Comparison of ENCODE assay signal across 1 mouse cellular context in genomic region chr14:106763089-106763605, GRCm38 (mm10).
TF ChIP-seq lines count a peak whose summit lies in the region.

No protein-coding gene starts in this region.

TF ChIP-seq in MEL, 35 proteins besides CTCF, POLR2A, EP300 and RAD21 (continued from another document):
- TF ChIP-seq MYB (IDR thresholded peaks at IDR 0.05; ENCODE audit: low read depth, low read length) = no peak
- TF ChIP-seq ZC3H11A (IDR thresholded peaks at IDR 0.05; ENCODE audit: low read depth, low read length) = no peak
- TF ChIP-seq MAX (IDR thresholded peaks at IDR 0.05; ENCODE audit: low read length) = no peak
- peak; percentile 41; the same call in 1 of the 2 replicates for TF ChIP-seq MAFK (IDR thresholded peaks at IDR 0.05; ENCODE audit: borderline replicate concordance, low read depth, low read length)
- TF ChIP-seq E2F4 (IDR thresholded peaks at IDR 0.05; ENCODE audit: borderline replicate concordance, low read depth, low read length) = no peak
- TF ChIP-seq USF2 (IDR thresholded peaks at IDR 0.05; ENCODE audit: borderline replicate concordance in 1 of 2, insufficient read depth in 1 of 2, low read depth in 1 of 2, low read length in 2 of 2) = no peak
- peak; percentile 73; the same call in 1 of the 2 replicates for TF ChIP-seq ELF1 (IDR thresholded peaks at IDR 0.05; ENCODE audit: low read depth, low read length)
- peak; percentile 32; the same call in 1 of the 2 replicates for TF ChIP-seq BHLHE40 (IDR thresholded peaks at IDR 0.05; ENCODE audit: borderline replicate concordance, low read depth, low read length)
- peak; percentile 96 for TF ChIP-seq TCF12 (IDR thresholded peaks at IDR 0.05; ENCODE audit: low read depth, low read length)
- peak; percentile 96 for TF ChIP-seq GATA1 (IDR thresholded peaks at IDR 0.05; ENCODE audit: low read depth, low read length)
- TF ChIP-seq MEF2A (IDR thresholded peaks at IDR 0.05; ENCODE audit: extremely low read depth, insufficient replicate concordance, low read depth, low read length, poor library complexity, severe bottlenecking) = peak; percentile 88; the same call in 1 of the 2 replicates
- no peak for TF ChIP-seq POLR2AphosphoS5 (IDR thresholded peaks at IDR 0.05; ENCODE audit: borderline replicate concordance, low read depth, low read length)
- peak; percentile 46 for TF ChIP-seq SIN3A (IDR thresholded peaks at IDR 0.05; ENCODE audit: low read length)
